Mouse (Mus musculus) T-cell, adult 2 months (primary cell): ENCODE data around the gene Zbtb9.

ENCODE experiments used
- DNase-seq: peaks from one replicate; pipeline ENCODE4 v3.0.0; 2022; ENCODE audit warnings: low spot score

Zbtb9 gene

GRCm38 (mm10) chr17:27011998-27012672 lies 39.2 kb downstream of the Zbtb9 start:
- peak; percentile 77 for DNase-seq

GRCm38 (mm10) chr17:27012909-27013308 lies 39.9 kb downstream of the Zbtb9 start:
- no peak for DNase-seq

GRCm38 (mm10) chr17:27017564-27018499 lies 44.9 kb downstream of the Zbtb9 start:
- DNase-seq: peak; percentile 87

- no peak for DNase-seq
Observed at GRCm38 (mm10) chr17:27018555-27019196, 45.7 kb downstream of the Zbtb9 start.

- no peak for DNase-seq
Observed at GRCm38 (mm10) chr17:27021076-27021475, 48.1 kb downstream of the Zbtb9 start.

GRCm38 (mm10) chr17:27021736-27022135 lies 48.8 kb downstream of the Zbtb9 start:
- no peak for DNase-seq

- no peak for DNase-seq
Observed at GRCm38 (mm10) chr17:27023342-27023741, 50.4 kb downstream of the Zbtb9 start.

- no peak for DNase-seq
Observed at GRCm38 (mm10) chr17:27025326-27025902, 52.4 kb downstream of the Zbtb9 start.

- DNase-seq: no peak
Observed at GRCm38 (mm10) chr17:27025951-27026350, 53.0 kb downstream of the Zbtb9 start.

GRCm38 (mm10) chr17:27027460-27028283 lies 54.7 kb downstream of the Zbtb9 start:
- DNase-seq: peak; percentile 78

GRCm38 (mm10) chr17:27028284-27028795 lies 55.4 kb downstream of the Zbtb9 start:
- DNase-seq: peak; percentile 88

GRCm38 (mm10) chr17:27028909-27029308 lies 55.9 kb downstream of the Zbtb9 start, which contains the start of gene Bak1:
Bak1 (minus strand) TSS chr17:27029009.
- no peak for DNase-seq

- no peak for DNase-seq
Observed at GRCm38 (mm10) chr17:27029431-27029830, 56.5 kb downstream of the Zbtb9 start.

- DNase-seq: no peak
Observed at GRCm38 (mm10) chr17:27030896-27031295, 57.9 kb downstream of the Zbtb9 start.

- no peak for DNase-seq
Observed at GRCm38 (mm10) chr17:27032328-27032727, 59.4 kb downstream of the Zbtb9 start.

- DNase-seq: peak; percentile 54
Observed at GRCm38 (mm10) chr17:27032869-27033268, 59.9 kb downstream of the Zbtb9 start.

- no peak for DNase-seq
Observed at GRCm38 (mm10) chr17:27036465-27036864, 63.5 kb downstream of the Zbtb9 start.

- DNase-seq: no peak
Observed at GRCm38 (mm10) chr17:27038335-27039050, 65.5 kb downstream of the Zbtb9 start.

GRCm38 (mm10) chr17:27039432-27040102 lies 66.6 kb downstream of the Zbtb9 start:
- DNase-seq: no peak
